Mouse (Mus musculus): ENCODE measurements around the gene Snx21.

DNA sequence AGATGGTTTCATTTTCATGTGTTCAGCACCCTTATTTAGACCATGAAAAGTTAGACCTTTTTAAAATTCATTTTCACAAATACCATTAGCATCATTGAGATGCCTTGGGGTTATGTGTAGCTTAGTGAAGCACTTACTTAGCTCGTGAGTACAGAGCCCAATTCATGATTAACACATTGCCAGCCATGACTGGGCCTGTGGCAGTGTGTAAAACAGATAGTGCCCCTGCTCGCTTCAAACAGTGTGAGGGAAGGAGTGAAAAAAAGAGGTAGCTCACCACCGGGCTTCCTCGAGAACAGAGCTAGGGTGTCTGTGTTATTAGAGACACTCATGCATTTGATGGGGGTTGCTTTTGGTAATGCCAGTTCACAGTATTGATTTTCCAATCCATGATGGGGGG lies 37.4 kb upstream of the Snx21 start:
- TF ChIP-seq POLR2A (IDR thresholded peaks at IDR 0.05; ENCODE audit: borderline replicate concordance, extremely low read depth, low read depth, low read length) (no peak), CTCF (IDR thresholded peaks at IDR 0.05; ENCODE audit: insufficient read depth, low read length) (no peak)
